Mouse (Mus musculus): ENCODE measurements around the gene Tril. TPM values are rescaled to one million over a fixed set of nuclear protein-coding genes. Genes with fewer than 3 reads are reported as not detected.

Gene Tril
- 68.1 and 102 TPM in 2 replicates for polyA plus RNA-seq (2012; rRNA removed)
- polyA plus RNA-seq (2014; fragmentation: Nextera tagmentation; extraction: Ambion mirVana) = 70.0 and 90.7 TPM in 2 replicates

GRCm38 (mm10) chr6:53820486-53820985, at the start of gene Tril:
Gene Tril, minus strand, starts transcription at chr6:53820830.
- peak; percentile 84 for ATAC-seq (ENCODE audit: low FRiP score, low read depth)
- TF ChIP-seq POLR2A (IDR thresholded peaks at IDR 0.05; ENCODE audit: borderline replicate concordance, extremely low read depth, insufficient read depth, insufficient read length) = no peak

GRCm38 (mm10) chr6:53863011-53863410, 42.4 kb upstream of the Tril start:
- Histone ChIP-seq H3K4me1 (ENCODE audit: control insufficient read depth, insufficient read depth, low read length) (0 out of 2 replicates have a peak, but pooled peaks cover 2% of the 10 kb centered on the region), H3K27ac (replicated peaks; ENCODE audit: low read depth, low read length) (no peak overlapping the region), H3K9me3 (ENCODE audit: control insufficient read depth, low read length) (no peaks in the 10 kb centered on the region), H3K4me2 (replicated peaks; ENCODE audit: low read depth, low read length, severe bottlenecking) (no peak overlapping the region), H3K27me3 (ENCODE audit: control insufficient read depth, insufficient read depth, low read length) (no peaks in the 10 kb centered on the region), H3K36me3 (ENCODE audit: control insufficient read depth, insufficient read depth, low read length) (no peaks in the 10 kb centered on the region), H3K4me3 (replicated peaks; ENCODE audit: low read length) (no peak overlapping the region), H3K9ac (ENCODE audit: low read depth, low read length, severe bottlenecking) (no peak overlapping the region)
- ATAC-seq (ENCODE audit: low FRiP score, low read depth) = no peak
- WGBS = 84% methylated on average over 2 of the region's 2 CpGs
- no peak for TF ChIP-seq POLR2A (IDR thresholded peaks at IDR 0.05; ENCODE audit: borderline replicate concordance, extremely low read depth, insufficient read depth, insufficient read length)
- no peak for DNase-seq (ENCODE audit: low spot score)

More at GRCm38 (mm10) chr6:53820486-53820985, at the start of gene Tril:
- H3K9ac ChIP-seq (ENCODE audit: low read depth, low read length, severe bottlenecking) = peak within 1 kb of the TSS; percentile 91
- H3K36me3 ChIP-seq (ENCODE audit: control insufficient read depth, insufficient read depth, low read length) = peaks cover 20% of the 10 kb centered on the region; the same call in 1 of the 2 replicates
- H3K4me2 ChIP-seq (replicated peaks; ENCODE audit: low read depth, low read length, severe bottlenecking) = peak within 1 kb of the TSS; percentile 88
- DNase-seq (ENCODE audit: low spot score) = peak; percentile 88
- peak within 1 kb of the TSS; percentile 69 for H3K4me3 ChIP-seq (replicated peaks; ENCODE audit: low read length)
- under 1% methylated on average over 43 of the region's 43 CpGs for WGBS
- H3K9me3 ChIP-seq (ENCODE audit: control insufficient read depth, low read length) = no peaks in the 10 kb centered on the region
- H3K27ac ChIP-seq (replicated peaks; ENCODE audit: low read depth, low read length) = peak within 1 kb of the TSS; percentile 98
- H3K4me1 ChIP-seq (ENCODE audit: control insufficient read depth, insufficient read depth, low read length) = peaks cover 37% of the 10 kb centered on the region
- H3K27me3 ChIP-seq (ENCODE audit: control insufficient read depth, insufficient read depth, low read length) = 0 out of 2 replicates have a peak, but pooled peaks cover 13% of the 10 kb centered on the region

GRCm38 (mm10) chr6:53859106-53859505, 38.5 kb upstream of the Tril start:
- peaks cover 15% of the 10 kb centered on the region for H3K4me1 ChIP-seq (ENCODE audit: control insufficient read depth, insufficient read depth, low read length)
- no peaks in the 10 kb centered on the region for H3K27me3 ChIP-seq (ENCODE audit: control insufficient read depth, insufficient read depth, low read length)
- H3K27ac ChIP-seq (replicated peaks; ENCODE audit: low read depth, low read length) = no peak overlapping the region
- H3K4me2 ChIP-seq (replicated peaks; ENCODE audit: low read depth, low read length, severe bottlenecking) = no peak overlapping the region
- TF ChIP-seq POLR2A (IDR thresholded peaks at IDR 0.05; ENCODE audit: borderline replicate concordance, extremely low read depth, insufficient read depth, insufficient read length) = no peak
- no peaks in the 10 kb centered on the region for H3K9me3 ChIP-seq (ENCODE audit: control insufficient read depth, low read length)
- no peak overlapping the region for H3K9ac ChIP-seq (ENCODE audit: low read depth, low read length, severe bottlenecking)
- 33% methylated on average over 1 of the region's 1 CpGs for WGBS
- no peak overlapping the region for H3K4me3 ChIP-seq (replicated peaks; ENCODE audit: low read length)
- ATAC-seq (ENCODE audit: low FRiP score, low read depth) (no peak), DNase-seq (ENCODE audit: low spot score) (no peak)
- no peaks in the 10 kb centered on the region for H3K36me3 ChIP-seq (ENCODE audit: control insufficient read depth, insufficient read depth, low read length)

GRCm38 (mm10) chr6:53857822-53858221, 37.2 kb upstream of the Tril start:
- Histone ChIP-seq H3K4me3 (replicated peaks; ENCODE audit: low read length) (no peak overlapping the region), H3K36me3 (ENCODE audit: control insufficient read depth, insufficient read depth, low read length) (no peaks in the 10 kb centered on the region), H3K9ac (ENCODE audit: low read depth, low read length, severe bottlenecking) (no peak overlapping the region), H3K27me3 (ENCODE audit: control insufficient read depth, insufficient read depth, low read length) (no peaks in the 10 kb centered on the region), H3K4me1 (ENCODE audit: control insufficient read depth, insufficient read depth, low read length) (peaks cover 16% of the 10 kb centered on the region), H3K4me2 (replicated peaks; ENCODE audit: low read depth, low read length, severe bottlenecking) (no peak overlapping the region), H3K27ac (replicated peaks; ENCODE audit: low read depth, low read length) (no peak overlapping the region), H3K9me3 (ENCODE audit: control insufficient read depth, low read length) (no peaks in the 10 kb centered on the region)
- ATAC-seq (ENCODE audit: low FRiP score, low read depth) (peak; percentile 56), DNase-seq (ENCODE audit: low spot score) (peak; percentile 69)
- TF ChIP-seq POLR2A (IDR thresholded peaks at IDR 0.05; ENCODE audit: borderline replicate concordance, extremely low read depth, insufficient read depth, insufficient read length) = no peak
- WGBS = 38% methylated on average over 7 of the region's 7 CpGs

- no peak overlapping the region for H3K27ac ChIP-seq (replicated peaks; ENCODE audit: low read depth, low read length)
- H3K4me2 ChIP-seq (replicated peaks; ENCODE audit: low read depth, low read length, severe bottlenecking) = no peak overlapping the region
- no peaks in the 10 kb centered on the region for H3K27me3 ChIP-seq (ENCODE audit: control insufficient read depth, insufficient read depth, low read length)
- peaks cover 16% of the 10 kb centered on the region for H3K4me1 ChIP-seq (ENCODE audit: control insufficient read depth, insufficient read depth, low read length)
- H3K9ac ChIP-seq (ENCODE audit: low read depth, low read length, severe bottlenecking) = no peak overlapping the region
- no peak for DNase-seq (ENCODE audit: low spot score)
- no peaks in the 10 kb centered on the region for H3K36me3 ChIP-seq (ENCODE audit: control insufficient read depth, insufficient read depth, low read length)
- TF ChIP-seq POLR2A (IDR thresholded peaks at IDR 0.05; ENCODE audit: borderline replicate concordance, extremely low read depth, insufficient read depth, insufficient read length) = no peak
- ATAC-seq (ENCODE audit: low FRiP score, low read depth) = no peak
- WGBS = 79% methylated on average over 2 of the region's 2 CpGs
- H3K4me3 ChIP-seq (replicated peaks; ENCODE audit: low read length) = no peak overlapping the region
- no peaks in the 10 kb centered on the region for H3K9me3 ChIP-seq (ENCODE audit: control insufficient read depth, low read length)
Measured at GRCm38 (mm10) chr6:53856775-53857174, 36.1 kb upstream of the Tril start.

All from limb, embryonic 14.5 days (tissue).